Comparison of ENCODE assay signal across 9 mouse cellular contexts in genomic region chr1:100556937-100557336, GRCm38 (mm10).
DNase-seq lines count a peak whose midpoint lies in the region; ATAC-seq and TF ChIP-seq lines count a peak whose summit lies in the region.
"Had no signal": no experiment of that assay in that cellular context is flagged by ENCODE, and none has a peak within 500 bp of the region (broad histone marks: within the 10 kb centered on the region; RNA-seq: fewer than 3 reads in every experiment).

No protein-coding gene starts in this region.

- no peak for ATAC-seq in midbrain, embryonic 15.5 days (replicated peaks)
- peak; percentile 59; the same call in 1 of the 2 replicates for ATAC-seq in forebrain, embryonic 13.5 days
- no peak for ATAC-seq in limb, embryonic 11.5 days (ENCODE audit: insufficient number of reproducible peaks, low FRiP score, low TSS enrichment, low read depth)

- 32% methylated on average over 2 of the region's 2 CpGs for WGBS in midbrain, embryonic 10.5 days
- WGBS in midbrain, embryonic 15.5 days = 27% methylated on average over 2 of the region's 2 CpGs
- 45% methylated on average over 2 of the region's 2 CpGs for WGBS in forebrain, embryonic 13.5 days
- 28% methylated on average over 2 of the region's 2 CpGs for WGBS in limb, embryonic 11.5 days
- 22% methylated on average over 2 of the region's 2 CpGs for WGBS in lung, adult 2 months

- no peaks in the 10 kb centered on the region for H3K36me3 ChIP-seq in midbrain, embryonic 10.5 days
- no peaks in the 10 kb centered on the region for H3K36me3 ChIP-seq in midbrain, embryonic 15.5 days (replicated peaks)
- H3K36me3 ChIP-seq in forebrain, embryonic 13.5 days (ENCODE audit: poor library complexity, severe bottlenecking) = no peaks in the 10 kb centered on the region
- no peaks in the 10 kb centered on the region for H3K36me3 ChIP-seq in limb, embryonic 11.5 days (ENCODE audit: control insufficient read depth, insufficient read depth, low read length)
- H3K36me3 ChIP-seq: limb, embryonic 13.5 days had no signal

- no peak overlapping the region for H3K4me3 ChIP-seq in midbrain, embryonic 10.5 days
- no peak overlapping the region for H3K4me3 ChIP-seq in midbrain, embryonic 15.5 days
- H3K4me3 ChIP-seq in forebrain, embryonic 13.5 days = no peak overlapping the region
- no peak overlapping the region for H3K4me3 ChIP-seq in limb, embryonic 11.5 days (ENCODE audit: low read depth, low read length)
- H3K4me3 ChIP-seq in lung, adult 2 months (replicated peaks; ENCODE audit: extremely low read depth, low read depth, low read length) = no peak overlapping the region
- H3K4me3 ChIP-seq: limb, embryonic 13.5 days had no signal

- H3K4me2 ChIP-seq in midbrain, embryonic 15.5 days = no peak overlapping the region
- no peak overlapping the region for H3K4me2 ChIP-seq in forebrain, embryonic 13.5 days
- H3K4me2 ChIP-seq in limb, embryonic 11.5 days (ENCODE audit: low read depth, severe bottlenecking) = no peak overlapping the region
- H3K4me2 ChIP-seq: limb, embryonic 13.5 days had no signal

- no peak for TF ChIP-seq POLR2A in lung, adult 2 months (IDR thresholded peaks at IDR 0.05; ENCODE audit: borderline replicate concordance, extremely low read depth, low read depth, low read length)

- no peak overlapping the region for H3K9ac ChIP-seq in midbrain, embryonic 15.5 days
- H3K9ac ChIP-seq in forebrain, embryonic 13.5 days = no peak overlapping the region
- no peak overlapping the region for H3K9ac ChIP-seq in limb, embryonic 11.5 days (ENCODE audit: low read length)
- H3K9ac ChIP-seq: limb, embryonic 13.5 days had no signal

- no peak overlapping the region for H3K27ac ChIP-seq in midbrain, embryonic 10.5 days (replicated peaks)
- no peak overlapping the region for H3K27ac ChIP-seq in midbrain, embryonic 15.5 days
- no peak overlapping the region for H3K27ac ChIP-seq in forebrain, embryonic 13.5 days
- no peak overlapping the region for H3K27ac ChIP-seq in limb, embryonic 11.5 days (replicated peaks; ENCODE audit: low read depth, low read length)
- H3K27ac ChIP-seq: limb, embryonic 13.5 days had no signal

- DNase-seq in cerebellum, adult 18-20 months = peak; percentile 3 to 5
- no peak for DNase-seq in cerebellum, adult 9-10 months
- DNase-seq in midbrain, embryonic 10.5 days (ENCODE audit: low spot score) = peak; percentile 45
- DNase-seq in limb, embryonic 11.5 days (ENCODE audit: low spot score) = peak; percentile 43
- DNase-seq in lung, adult 2 months = no peak
- no peak for DNase-seq in thymus, postnatal 0 days (ENCODE audit: low spot score)

- H3K9me3 ChIP-seq in midbrain, embryonic 10.5 days (replicated peaks) = no peaks in the 10 kb centered on the region
- no peaks in the 10 kb centered on the region for H3K9me3 ChIP-seq in midbrain, embryonic 15.5 days
- no peaks in the 10 kb centered on the region for H3K9me3 ChIP-seq in forebrain, embryonic 13.5 days (replicated peaks)
- no peaks in the 10 kb centered on the region for H3K9me3 ChIP-seq in limb, embryonic 11.5 days (ENCODE audit: control insufficient read depth, low read length)
- H3K9me3 ChIP-seq: limb, embryonic 13.5 days had no signal

- no peaks in the 10 kb centered on the region for H3K4me1 ChIP-seq in midbrain, embryonic 10.5 days
- H3K4me1 ChIP-seq in midbrain, embryonic 15.5 days = no peaks in the 10 kb centered on the region
- no peaks in the 10 kb centered on the region for H3K4me1 ChIP-seq in forebrain, embryonic 13.5 days
- H3K4me1 ChIP-seq in limb, embryonic 11.5 days (ENCODE audit: control insufficient read depth, insufficient read depth, low read length) = no peaks in the 10 kb centered on the region
- no peaks in the 10 kb centered on the region for H3K4me1 ChIP-seq in lung, adult 2 months (ENCODE audit: control insufficient read depth, insufficient read depth, low read length)
- H3K4me1 ChIP-seq: limb, embryonic 13.5 days had no signal

- TF ChIP-seq CTCF in lung, adult 2 months (IDR thresholded peaks at IDR 0.05; ENCODE audit: insufficient read depth, low read length) = no peak

- no peaks in the 10 kb centered on the region for H3K27me3 ChIP-seq in midbrain, embryonic 10.5 days (ENCODE audit: low read depth, poor library complexity, severe bottlenecking)
- no peaks in the 10 kb centered on the region for H3K27me3 ChIP-seq in midbrain, embryonic 15.5 days (replicated peaks)
- no peaks in the 10 kb centered on the region for H3K27me3 ChIP-seq in forebrain, embryonic 13.5 days
- H3K27me3 ChIP-seq in limb, embryonic 11.5 days (ENCODE audit: control insufficient read depth, insufficient read depth, low read length) = no peaks in the 10 kb centered on the region
- H3K27me3 ChIP-seq: limb, embryonic 13.5 days had no signal

Comparison
In these comparisons a context has a peak if more than half of its experiments do, and no peak if none do; other contexts are left out.
1. DNase-seq: peak in cerebellum, adult 18-20 months (2 of 2), midbrain, embryonic 10.5 days (single experiment) and limb, embryonic 11.5 days (single experiment); none in cerebellum, adult 9-10 months (single experiment), lung, adult 2 months (single experiment) and thymus, postnatal 0 days (single experiment).